Mouse (Mus musculus): ENCODE measurements around the gene Vmn1r38.
"Not testable (repeated sequence)": the region's sequence is repeated elsewhere in the genome, so short reads cannot be mapped to it uniquely, and the experiment has no call there.

Gene Vmn1r38

DNA sequence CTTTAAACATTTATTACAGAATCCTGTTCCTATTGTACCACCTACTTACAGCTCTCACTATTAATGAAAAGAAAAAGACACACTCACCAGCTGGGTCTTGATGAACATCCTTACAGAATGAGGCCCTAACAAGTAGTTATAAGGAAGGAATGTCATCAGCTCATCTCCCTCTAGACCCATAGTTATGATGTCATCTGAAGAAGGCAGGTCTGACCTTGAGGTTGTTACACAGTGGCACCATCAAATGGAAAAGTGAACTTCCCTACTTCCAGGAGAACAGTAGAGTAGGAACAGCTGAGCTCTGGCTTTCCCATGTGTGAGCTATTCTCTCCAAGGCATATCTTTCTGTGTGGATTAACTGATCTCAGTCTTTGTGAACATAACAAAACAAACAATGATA is at the start of gene Vmn1r38:
Vmn1r38 (minus strand) TSS at position 101 of the 400 bp plus-strand sequence.
- in situ Hi-C loops (cut with MboI, MseI), result not testable (repeated sequence)

DNA sequence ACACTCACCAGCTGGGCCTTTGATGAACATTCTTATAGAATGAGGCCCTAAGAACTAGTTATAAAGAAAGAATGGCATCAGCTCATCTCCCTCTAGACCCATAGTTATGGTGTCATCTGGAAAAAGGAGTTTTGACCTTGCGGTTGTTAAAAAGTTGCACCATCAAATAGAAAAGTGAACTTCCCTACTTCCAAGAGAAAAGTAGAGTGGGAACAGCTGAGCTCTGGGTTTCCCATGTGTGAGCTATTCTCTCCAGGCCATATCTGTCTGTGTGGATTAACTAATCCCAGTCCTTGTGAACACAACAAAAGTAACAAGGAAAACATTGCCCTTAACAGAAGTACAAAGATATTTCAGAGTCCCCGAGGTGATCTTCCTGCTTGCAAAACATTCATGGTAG is 28.1 kb upstream of the Vmn1r38 start, which contains the start of gene Vmn1r39:
Vmn1r39 (minus strand) TSS at position 101 of the 400 bp plus-strand sequence.
- in situ Hi-C loops (cut with MboI, MseI), result no loop called here

GRCm38 (mm10) chr6:66806311-66806710 is 23.9 kb upstream of the Vmn1r38 start:
- in situ Hi-C loops (cut with MboI, MseI), result no loop called here

DNA sequence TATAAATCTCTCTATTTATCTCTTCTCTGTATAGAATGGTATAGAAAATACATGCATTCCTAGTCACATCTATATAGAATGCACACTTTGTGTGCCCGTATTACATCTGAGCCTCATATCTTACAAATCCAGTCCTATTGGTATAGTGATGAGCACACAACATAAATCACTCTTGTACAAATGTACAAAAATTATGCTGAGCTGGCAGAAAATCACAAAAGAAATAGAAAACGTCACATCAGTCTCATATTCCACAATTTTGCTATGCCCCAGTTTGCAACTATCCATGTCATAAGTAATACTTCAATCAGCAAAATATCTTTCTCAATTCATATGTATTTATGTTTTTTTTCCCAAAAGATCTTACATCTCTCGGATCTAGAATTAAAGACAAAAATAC is 23.3 kb upstream of the Vmn1r38 start:
- in situ Hi-C loops (cut with MboI, MseI), result no loop called here

DNA sequence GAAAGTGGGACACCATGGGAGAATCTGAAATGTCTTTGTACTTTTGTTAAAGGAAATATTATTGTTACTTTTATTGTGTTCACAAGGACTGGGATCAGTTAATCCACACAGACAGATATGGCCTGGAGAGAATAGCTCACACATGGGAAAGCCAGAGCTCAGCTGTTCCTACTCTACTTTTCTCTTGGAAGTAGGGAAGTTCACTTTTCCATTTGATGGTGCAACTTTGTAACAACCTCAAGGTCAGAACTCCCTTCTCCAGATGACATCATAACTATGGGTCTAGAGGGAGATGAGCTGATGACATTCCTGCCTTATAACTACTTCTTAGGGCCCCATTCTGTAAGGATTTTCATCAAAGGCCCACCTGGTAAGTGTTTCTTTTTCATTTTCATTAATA is 53.3 kb downstream of the Vmn1r38 start, which contains the start of gene Vmn1r37:
Vmn1r37 (plus strand) TSS at position 301 of the 400 bp plus-strand sequence.
- in situ Hi-C loops (cut with MboI, MseI), result not testable (repeated sequence)

Measured in T-helper 17 cell (primary cell).